Mouse (Mus musculus) adrenal gland, adult 8-10 months (tissue): ENCODE data around the gene Trim44. TPM values are rescaled to one million over a fixed set of nuclear protein-coding genes. Genes with fewer than 3 reads are reported as not detected.

Experiments
- DNase-seq: peaks from one replicate; pipeline ENCODE4 v3.0.0; 2022
- total RNA-seq, 4 experiments: library from RNA; stranded (reverse); gene quantifications; 2 replicates each; pipeline ENCODE4 v1.2.4; 2022

Gene Trim44
- total RNA-seq, 4 experiments from 2014 or later: 71.9 to 85.6 (median 76.8) TPM

- no peak for DNase-seq
Observed at GRCm38 (mm10) chr2:102406324-102407304, 1.0 kb downstream of the Trim44 start.

GRCm38 (mm10) chr2:102403982-102404381 is 3.6 kb downstream of the Trim44 start:
- DNase-seq: no peak

- no peak for DNase-seq
Observed at GRCm38 (mm10) chr2:102403306-102403705, 4.3 kb downstream of the Trim44 start.

GRCm38 (mm10) chr2:102401352-102401692 is 6.3 kb downstream of the Trim44 start:
- no peak for DNase-seq

- peak; percentile 86 for DNase-seq
Observed at GRCm38 (mm10) chr2:102400605-102401351, 6.8 kb downstream of the Trim44 start.

- DNase-seq: no peak
Observed at GRCm38 (mm10) chr2:102399864-102400604, 7.6 kb downstream of the Trim44 start.

- DNase-seq: no peak
Observed at GRCm38 (mm10) chr2:102396493-102396892, 11.1 kb downstream of the Trim44 start.

GRCm38 (mm10) chr2:102393457-102393856 is 14.2 kb downstream of the Trim44 start:
- no peak for DNase-seq

- no peak for DNase-seq
Observed at GRCm38 (mm10) chr2:102385328-102385902, 22.2 kb downstream of the Trim44 start.

GRCm38 (mm10) chr2:102384496-102384895 is 23.1 kb downstream of the Trim44 start:
- DNase-seq: no peak

- no peak for DNase-seq
Observed at GRCm38 (mm10) chr2:102384057-102384456, 23.6 kb downstream of the Trim44 start.

GRCm38 (mm10) chr2:102383069-102383834 is 24.4 kb downstream of the Trim44 start:
- no peak for DNase-seq

- DNase-seq: no peak
Observed at GRCm38 (mm10) chr2:102382519-102382918, 25.1 kb downstream of the Trim44 start.

- DNase-seq: no peak
Observed at GRCm38 (mm10) chr2:102380581-102380980, 27.0 kb downstream of the Trim44 start.

GRCm38 (mm10) chr2:102378928-102379327 is 28.7 kb downstream of the Trim44 start:
- no peak for DNase-seq

GRCm38 (mm10) chr2:102378381-102378780 is 29.2 kb downstream of the Trim44 start:
- DNase-seq: no peak

- DNase-seq: no peak
Observed at GRCm38 (mm10) chr2:102377370-102377769, 30.3 kb downstream of the Trim44 start.

GRCm38 (mm10) chr2:102373406-102374105 is 34.1 kb downstream of the Trim44 start:
- no peak for DNase-seq

GRCm38 (mm10) chr2:102372690-102373089 is 34.9 kb downstream of the Trim44 start:
- no peak for DNase-seq

- no peak for DNase-seq
Observed at GRCm38 (mm10) chr2:102371332-102371731, 36.3 kb downstream of the Trim44 start.
